Mouse (Mus musculus): ENCODE measurements around the gene Gdpd4. TPM values are rescaled to one million over a fixed set of nuclear protein-coding genes. Genes with fewer than 3 reads are reported as not detected.

The Gdpd4 gene
- total and polyA plus RNA-seq, 3 experiments, result not detected

GRCm38 (mm10) chr7:97877846-97878538 is 41.8 kb upstream of the Gdpd4 start:
- no peak overlapping the region for H3K27ac ChIP-seq (ENCODE audit: insufficient read depth, low read depth)
- no peak overlapping the region for H3K9ac ChIP-seq (ENCODE audit: insufficient read depth, low read depth)
- no peaks in the 10 kb centered on the region for H3K4me1 ChIP-seq (ENCODE audit: control insufficient read depth in 1 of 2, insufficient read depth in 2 of 2)
- H3K27me3 ChIP-seq (replicated peaks), result no peaks in the 10 kb centered on the region
- H3K4me3 ChIP-seq (replicated peaks in 1 of 3; ENCODE audit: low read depth in 2 of 3, low read length in 2 of 3, poor library complexity in 1 of 3), result no peak overlapping the region
- no peaks in the 10 kb centered on the region for H3K36me3 ChIP-seq (replicated peaks in 1 of 2; ENCODE audit: control insufficient read depth in 1 of 2, insufficient read depth in 1 of 2, low read length in 1 of 2)
- H3K4me2 ChIP-seq (ENCODE audit: insufficient read depth, low read depth, poor library complexity, severe bottlenecking), result no peak overlapping the region
- DNase-seq (ENCODE audit: extremely low read depth), result no peak
- TF ChIP-seq ETS1 (conservative IDR thresholded peaks at IDR 0.05; ENCODE audit: low read depth, low read length) (no peak), HCFC1 (IDR thresholded peaks at IDR 0.05; ENCODE audit: low read depth, low read length) (no peak), MAZ (IDR thresholded peaks at IDR 0.05; ENCODE audit: low read depth, low read length) (no peak), TCF12 (IDR thresholded peaks at IDR 0.05; ENCODE audit: low read depth, low read length) (no peak), ZKSCAN1 (IDR thresholded peaks at IDR 0.05; ENCODE audit: borderline replicate concordance, low read depth, low read length) (no peak), ZMIZ1 (IDR thresholded peaks at IDR 0.05; ENCODE audit: low read depth, low read length) (no peak), MAX (IDR thresholded peaks at IDR 0.05; ENCODE audit: low read length) (no peak), POLR2A (IDR thresholded peaks at IDR 0.05; ENCODE audit: low read depth, low read length) (no peak), JUND (conservative IDR thresholded peaks at IDR 0.05; ENCODE audit: low read depth, low read length) (no peak), EP300 (IDR thresholded peaks at IDR 0.05; ENCODE audit: low read length) (no peak), PAX5 (IDR thresholded peaks at IDR 0.05; ENCODE audit: low read length) (no peak), ZC3H11A (IDR thresholded peaks at IDR 0.05; ENCODE audit: low read depth, low read length) (no peak), MEF2A (IDR thresholded peaks at IDR 0.05; ENCODE audit: borderline replicate concordance, low read depth, low read length) (no peak), MXI1 (IDR thresholded peaks at IDR 0.05; ENCODE audit: low read depth, low read length) (no peak), NELFE (IDR thresholded peaks at IDR 0.05; ENCODE audit: low read depth, low read length) (no peak), SMC3 (IDR thresholded peaks at IDR 0.05; ENCODE audit: low read depth, low read length) (no peak)
- in situ Hi-C loops (cut with MboI; ENCODE audit: low pct_ligation_motif_present, low pct_unique_long_range_greater_than_20kb, low sequenced_read_pairs) (no loop called here), dilution Hi-C loops (cut with MboI; ENCODE audit: extremely low pct_ligation_motif_present, extremely low pct_unique_long_range_greater_than_20kb, low sequenced_read_pairs) (no loop called here)
- H3K79me2 ChIP-seq (replicated peaks; ENCODE audit: control insufficient read depth, extremely low read depth, insufficient read depth, poor library complexity, severe bottlenecking), result no peaks in the 10 kb centered on the region
- H3K9me3 ChIP-seq (replicated peaks; ENCODE audit: low read length), result no peaks in the 10 kb centered on the region

GRCm38 (mm10) chr7:97911646-97912045 is 8.1 kb upstream of the Gdpd4 start:
- DNase-seq (ENCODE audit: extremely low read depth), result no peak
- no peaks in the 10 kb centered on the region for H3K27me3 ChIP-seq (replicated peaks)
- dilution Hi-C loops (cut with MboI; ENCODE audit: extremely low pct_ligation_motif_present, extremely low pct_unique_long_range_greater_than_20kb, low sequenced_read_pairs) (no loop called here), in situ Hi-C loops (cut with MboI; ENCODE audit: low pct_ligation_motif_present, low pct_unique_long_range_greater_than_20kb, low sequenced_read_pairs) (no loop called here)
- H3K4me1 ChIP-seq (ENCODE audit: control insufficient read depth in 1 of 2, insufficient read depth in 2 of 2), result peaks cover 0 to 6% of the 10 kb centered on the region in 2 experiments; a peak in 2 of 4 replicates
- H3K27ac ChIP-seq (ENCODE audit: insufficient read depth, low read depth), result no peak overlapping the region
- no peaks in the 10 kb centered on the region for H3K36me3 ChIP-seq (replicated peaks in 1 of 2; ENCODE audit: control insufficient read depth in 1 of 2, insufficient read depth in 1 of 2, low read length in 1 of 2)
- no peak overlapping the region for H3K4me2 ChIP-seq (ENCODE audit: insufficient read depth, low read depth, poor library complexity, severe bottlenecking)
- no peak overlapping the region for H3K4me3 ChIP-seq (replicated peaks in 1 of 3; ENCODE audit: low read depth in 2 of 3, low read length in 2 of 3, poor library complexity in 1 of 3)
- no peaks in the 10 kb centered on the region for H3K9me3 ChIP-seq (replicated peaks; ENCODE audit: low read length)
- no peaks in the 10 kb centered on the region for H3K79me2 ChIP-seq (replicated peaks; ENCODE audit: control insufficient read depth, extremely low read depth, insufficient read depth, poor library complexity, severe bottlenecking)
- TF ChIP-seq KAT2A (IDR thresholded peaks at IDR 0.05; ENCODE audit: insufficient replicate concordance, low read length), result no peak
- TF ChIP-seq MYC (IDR thresholded peaks at IDR 0.05; ENCODE audit: low read depth, low read length), result no peak
- TF ChIP-seq HCFC1 (IDR thresholded peaks at IDR 0.05; ENCODE audit: low read depth, low read length), result no peak
- TF ChIP-seq ZKSCAN1 (IDR thresholded peaks at IDR 0.05; ENCODE audit: borderline replicate concordance, low read depth, low read length), result no peak
- TF ChIP-seq POLR2AphosphoS2 (IDR thresholded peaks at IDR 0.05; ENCODE audit: low read depth, low read length), result no peak
- no peak for TF ChIP-seq MAFK (IDR thresholded peaks at IDR 0.05; ENCODE audit: insufficient replicate concordance, low read length)
- no peak for TF ChIP-seq E2F4 (IDR thresholded peaks at IDR 0.05; ENCODE audit: insufficient replicate concordance, low read depth, low read length)
- TF ChIP-seq UBTF (IDR thresholded peaks at IDR 0.05; ENCODE audit: low read depth, low read length), result no peak
- no peak for TF ChIP-seq POLR2A (IDR thresholded peaks at IDR 0.05; ENCODE audit: low read depth, low read length)
- no peak for TF ChIP-seq ZC3H11A (IDR thresholded peaks at IDR 0.05; ENCODE audit: low read depth, low read length)
- no peak for TF ChIP-seq RAD21 (IDR thresholded peaks at IDR 0.05; ENCODE audit: low read depth, low read length)
- no peak for TF ChIP-seq ZMIZ1 (IDR thresholded peaks at IDR 0.05; ENCODE audit: low read depth, low read length)
- no peak overlapping the region for H3K9ac ChIP-seq (ENCODE audit: insufficient read depth, low read depth)

Data from CH12.LX (cell line).